Comparison of ENCODE assay signal across 16 mouse cellular contexts in genomic region chr6:52524226-52524625, GRCm38 (mm10).
"Had no signal": no experiment of that assay in that cellular context is flagged by ENCODE, and none has a peak within 500 bp of the region (broad histone marks: within the 10 kb centered on the region; RNA-seq: fewer than 3 reads in every experiment).

No protein-coding gene starts in this region.

- H3K4me1 ChIP-seq: neural tube, embryonic 13.5 days; neural tube, embryonic 15.5 days; stomach, embryonic 15.5 days had no signal

- H3K36me3 ChIP-seq: neural tube, embryonic 13.5 days; neural tube, embryonic 15.5 days; stomach, embryonic 15.5 days had no signal

- H3K9me3 ChIP-seq: neural tube, embryonic 13.5 days; neural tube, embryonic 15.5 days; stomach, embryonic 15.5 days had no signal

- H3K27me3 ChIP-seq: neural tube, embryonic 13.5 days; neural tube, embryonic 15.5 days; stomach, embryonic 15.5 days had no signal

- H3K4me3 ChIP-seq: neural tube, embryonic 13.5 days; neural tube, embryonic 15.5 days; stomach, embryonic 15.5 days had no signal

- H3K27ac ChIP-seq: neural tube, embryonic 13.5 days; neural tube, embryonic 15.5 days; stomach, embryonic 15.5 days; stomach, postnatal 0 days had no signal

- H3K9ac ChIP-seq: neural tube, embryonic 13.5 days; neural tube, embryonic 15.5 days; stomach, embryonic 15.5 days had no signal

- H3K4me2 ChIP-seq: neural tube, embryonic 13.5 days; neural tube, embryonic 15.5 days; stomach, embryonic 15.5 days had no signal

- DNase-seq: retina, postnatal 1 day; right cerebral cortex, adult 18-20 months; right cerebral cortex, postnatal 14 days; right cerebral cortex, postnatal 25 days; right cerebral cortex, postnatal 4 days; spleen, adult 18-20 months; thymus, adult 18-20 months; thymus, adult 2 months; thymus, postnatal 14 days; thymus, postnatal 25 days; thymus, postnatal 36 days; thymus, postnatal 4 days had no signal
